Mouse (Mus musculus): ENCODE results near the gene Gm4305. TPM values are rescaled to one million over a fixed set of nuclear protein-coding genes. Genes with fewer than 3 reads are reported as not detected.
"Not testable (repeated sequence)": the region's sequence is repeated elsewhere in the genome, so short reads cannot be mapped to it uniquely, and the experiment has no call there.

Gene Gm4305
- polyA plus RNA-seq (2016; fragmentation: Nextera tagmentation; extraction: Ambion mirVana), result not detected in 2 replicates

- H3K4me3 ChIP-seq; H3K36me3 ChIP-seq; H3K9me3 ChIP-seq; H3K4me1 ChIP-seq; H3K27ac ChIP-seq; H3K27me3 ChIP-seq (ENCODE audit: insufficient read depth, poor library complexity, severe bottlenecking); DNase-seq (ENCODE audit: low spot score): not testable (repeated sequence)
- no CpG with 5 or more reads among the region's 3 CpGs for WGBS
Measured at GRCm38 (mm10) chr10:100350793-100351192, at the start of gene Gm4305. Gm4305 (plus strand) TSS chr10:100351093.

GRCm38 (mm10) chr10:100335376-100335775 is 15.5 kb upstream of the Gm4305 start, which contains the start of gene Gm4301:
Gm4301 (plus strand) TSS chr10:100335676.
- H3K27ac ChIP-seq; H3K36me3 ChIP-seq; H3K4me3 ChIP-seq; DNase-seq (ENCODE audit: low spot score); H3K4me1 ChIP-seq; H3K9me3 ChIP-seq; H3K27me3 ChIP-seq (ENCODE audit: insufficient read depth, poor library complexity, severe bottlenecking): not testable (repeated sequence)
- WGBS, result no CpG with 5 or more reads among the region's 2 CpGs

GRCm38 (mm10) chr10:100340536-100340935 is 10.4 kb upstream of the Gm4305 start, which contains the start of gene Gm4302:
Gm4302 (plus strand) TSS chr10:100340836.
- H3K9me3 ChIP-seq; H3K4me3 ChIP-seq; H3K36me3 ChIP-seq; H3K27ac ChIP-seq; DNase-seq (ENCODE audit: low spot score); H3K27me3 ChIP-seq (ENCODE audit: insufficient read depth, poor library complexity, severe bottlenecking); H3K4me1 ChIP-seq: not testable (repeated sequence)
- WGBS, result no CpG with 5 or more reads among the region's 3 CpGs

- H3K4me1 ChIP-seq; H3K4me3 ChIP-seq; H3K27ac ChIP-seq; H3K9me3 ChIP-seq; DNase-seq (ENCODE audit: low spot score); H3K36me3 ChIP-seq; H3K27me3 ChIP-seq (ENCODE audit: insufficient read depth, poor library complexity, severe bottlenecking): not testable (repeated sequence)
- no CpG with 5 or more reads among the region's 3 CpGs for WGBS
Measured at GRCm38 (mm10) chr10:100345672-100346071, 5.2 kb upstream of the Gm4305 start, which contains the start of gene Gm4303. Gm4303 (plus strand) TSS chr10:100345972.

GRCm38 (mm10) chr10:100356841-100357240 is 5.9 kb downstream of the Gm4305 start:
- not testable (repeated sequence) for H3K4me1 ChIP-seq; DNase-seq (ENCODE audit: low spot score); H3K9me3 ChIP-seq; H3K36me3 ChIP-seq; H3K27me3 ChIP-seq (ENCODE audit: insufficient read depth, poor library complexity, severe bottlenecking); H3K4me3 ChIP-seq; H3K27ac ChIP-seq
- 51% methylated on average over 2 of the region's 2 CpGs for WGBS

- WGBS, result no CpG with 5 or more reads among the region's 3 CpGs
- H3K27me3 ChIP-seq (ENCODE audit: insufficient read depth, poor library complexity, severe bottlenecking), result not testable (repeated sequence)
Measured at GRCm38 (mm10) chr10:100361038-100361437, 10.1 kb downstream of the Gm4305 start, which contains the start of gene Gm4307. Gm4307 (plus strand) TSS chr10:100361338.

GRCm38 (mm10) chr10:100382460-100382859 is 31.6 kb downstream of the Gm4305 start, which contains the start of gene Gm4312:
Gm4312 (minus strand) TSS chr10:100382560.
- not testable (repeated sequence) for H3K27me3 ChIP-seq (ENCODE audit: insufficient read depth, poor library complexity, severe bottlenecking); DNase-seq (ENCODE audit: low spot score); H3K9me3 ChIP-seq; H3K36me3 ChIP-seq; H3K4me1 ChIP-seq; H3K27ac ChIP-seq; H3K4me3 ChIP-seq
- no CpG with 5 or more reads among the region's 2 CpGs for WGBS

More at GRCm38 (mm10) chr10:100361038-100361437, 10.1 kb downstream of the Gm4305 start, which contains the start of gene Gm4307:
- not testable (repeated sequence) for H3K9me3 ChIP-seq; H3K4me3 ChIP-seq; H3K4me1 ChIP-seq; H3K36me3 ChIP-seq; DNase-seq (ENCODE audit: low spot score); H3K27ac ChIP-seq

Other genes with a start within 250 kb of the Gm4305 start
- not detected in 2 replicates for gene Gm4301, start 15.4 kb upstream of the Gm4305 start, polyA plus RNA-seq (2016; fragmentation: Nextera tagmentation; extraction: Ambion mirVana)
- not detected in 2 replicates for gene Gm4302, start 10.3 kb upstream of the Gm4305 start, polyA plus RNA-seq (2016; fragmentation: Nextera tagmentation; extraction: Ambion mirVana)
- not detected in 2 replicates for gene Gm4303, start 5.1 kb upstream of the Gm4305 start, polyA plus RNA-seq (2016; fragmentation: Nextera tagmentation; extraction: Ambion mirVana)
- gene Gm4307, start 10.2 kb downstream of the Gm4305 start, polyA plus RNA-seq (2016; fragmentation: Nextera tagmentation; extraction: Ambion mirVana), result not detected in 2 replicates
- not detected in 2 replicates for gene Gm4312, start 31.5 kb downstream of the Gm4305 start, polyA plus RNA-seq (2016; fragmentation: Nextera tagmentation; extraction: Ambion mirVana)
- 23.1 and 25.5 TPM in 2 replicates for gene Tmtc3, start 136.3 kb downstream of the Gm4305 start, polyA plus RNA-seq (2016; fragmentation: Nextera tagmentation; extraction: Ambion mirVana)
- gene Cep290, start 136.5 kb downstream of the Gm4305 start, polyA plus RNA-seq (2016; fragmentation: Nextera tagmentation; extraction: Ambion mirVana), result 3.1 and 4.5 TPM in 2 replicates
- 7.9 and 8.6 TPM in 2 replicates for gene 4930430F08Rik, start 239.3 kb downstream of the Gm4305 start, polyA plus RNA-seq (2016; fragmentation: Nextera tagmentation; extraction: Ambion mirVana)
- not detected in 2 replicates for gene 1700017N19Rik, start 239.4 kb downstream of the Gm4305 start, polyA plus RNA-seq (2016; fragmentation: Nextera tagmentation; extraction: Ambion mirVana)

All from heart, embryonic 10.5 days (tissue).